Mouse (Mus musculus): ENCODE results near the gene Pcyt2. TPM values are rescaled to one million over a fixed set of nuclear protein-coding genes. Genes with fewer than 3 reads are reported as not detected.

Pcyt2 gene
- 159 TPM for polyA plus RNA-seq (2017; shearing (Covaris generic))

DNA sequence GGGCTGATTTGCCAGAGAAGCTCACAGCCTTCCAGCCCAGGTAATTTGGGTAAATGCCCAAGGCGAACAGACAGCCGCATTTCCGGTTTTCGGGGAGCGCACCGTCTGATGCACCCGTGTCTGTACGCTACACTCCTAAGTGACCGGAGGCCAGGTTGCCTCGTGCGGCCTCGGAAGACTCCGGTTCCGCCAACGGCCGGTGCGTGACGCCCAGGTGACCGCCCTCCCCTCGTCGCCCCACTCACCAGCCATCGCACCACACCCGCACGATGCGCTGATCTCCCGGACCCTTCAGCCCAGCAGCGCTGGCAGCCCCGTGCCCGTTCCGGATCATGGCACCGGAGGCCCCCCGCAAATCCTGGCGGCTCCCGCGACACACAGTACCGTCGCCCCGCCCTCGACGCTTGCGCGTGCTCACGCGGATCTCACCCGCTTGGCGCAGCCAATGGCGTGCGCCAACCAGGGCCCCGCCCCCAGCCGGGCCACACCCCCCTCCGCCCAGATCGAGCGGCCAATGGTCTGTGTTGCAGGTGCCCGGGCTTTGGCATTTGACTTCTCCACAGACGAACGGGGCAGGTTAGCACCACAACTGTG is at the start of gene Pcyt2:
Gene Pcyt2, minus strand, starts transcription at position 418 of the 594 bp plus-strand sequence.

DNA sequence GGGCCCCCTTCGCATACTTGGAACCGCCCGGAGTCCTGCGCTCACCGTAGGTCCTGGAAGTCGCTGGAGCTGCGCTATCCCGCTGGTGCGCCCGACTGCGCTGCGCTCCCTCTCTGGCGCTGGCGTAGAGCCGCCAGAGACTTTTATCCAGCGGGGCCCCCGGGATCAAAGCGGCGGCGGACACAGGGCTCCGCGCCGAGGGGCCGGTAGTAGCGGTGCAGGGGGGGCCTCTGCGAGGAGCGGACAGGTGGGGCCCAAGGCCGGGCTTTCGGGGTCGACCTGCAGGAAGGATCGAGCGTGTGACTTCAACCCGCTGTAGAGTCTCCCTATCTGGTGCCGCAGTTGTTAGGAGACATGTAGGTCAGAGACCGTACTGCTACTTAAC is 43.3 kb upstream of the Pcyt2 start, which contains the start of gene Notum:
Gene Notum, minus strand, starts transcription at position 100 of the 385 bp plus-strand sequence.

DNA sequence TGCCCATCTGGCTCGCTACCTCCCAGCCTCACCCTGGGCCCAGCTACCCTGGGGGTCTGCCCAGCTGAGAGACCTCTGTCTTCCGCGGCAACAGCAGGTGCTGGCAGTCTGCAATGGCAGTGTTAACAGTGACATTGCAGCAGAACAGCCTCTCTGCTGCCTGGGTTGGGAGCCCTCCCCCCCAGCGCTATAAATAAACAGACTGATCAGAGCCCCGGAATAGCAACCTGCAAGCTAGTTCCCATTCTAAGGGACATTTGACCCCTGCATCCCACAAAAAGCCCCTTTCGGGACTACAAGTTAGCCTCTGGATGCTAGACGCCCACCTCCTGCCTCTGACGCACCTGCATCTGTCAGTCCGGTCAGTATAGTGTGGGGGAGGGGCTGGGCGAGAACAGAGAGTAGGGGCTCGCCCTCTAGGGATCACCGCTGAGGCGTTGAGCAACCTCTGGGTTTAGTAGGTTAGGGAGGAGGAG is 30.3 kb upstream of the Pcyt2 start, which contains the start of gene Myadml2:
Gene Myadml2, minus strand, starts transcription at position 158 of the 476 bp plus-strand sequence.

DNA sequence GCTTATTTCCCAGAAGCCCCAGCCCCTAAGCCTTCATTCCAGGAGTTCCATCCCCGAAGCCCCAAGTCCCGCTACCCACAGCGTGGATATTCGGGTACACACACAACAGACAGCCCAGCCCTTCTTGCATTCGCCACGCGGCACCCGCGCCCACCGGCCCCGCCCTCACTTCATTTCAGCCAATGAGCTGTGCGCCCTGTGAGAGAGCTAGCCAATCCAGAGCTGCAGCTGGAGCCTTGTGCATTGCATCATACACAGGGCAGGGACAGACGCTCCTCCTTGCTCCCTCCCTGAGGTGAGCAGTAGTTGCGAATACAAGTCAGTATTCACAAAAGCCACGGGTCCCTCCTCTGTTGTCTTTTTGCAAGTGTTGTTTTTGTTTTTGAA is 25.9 kb upstream of the Pcyt2 start, which contains the start of gene Pycr1:
Gene Pycr1, minus strand, starts transcription at position 169 of the 387 bp plus-strand sequence.

DNA sequence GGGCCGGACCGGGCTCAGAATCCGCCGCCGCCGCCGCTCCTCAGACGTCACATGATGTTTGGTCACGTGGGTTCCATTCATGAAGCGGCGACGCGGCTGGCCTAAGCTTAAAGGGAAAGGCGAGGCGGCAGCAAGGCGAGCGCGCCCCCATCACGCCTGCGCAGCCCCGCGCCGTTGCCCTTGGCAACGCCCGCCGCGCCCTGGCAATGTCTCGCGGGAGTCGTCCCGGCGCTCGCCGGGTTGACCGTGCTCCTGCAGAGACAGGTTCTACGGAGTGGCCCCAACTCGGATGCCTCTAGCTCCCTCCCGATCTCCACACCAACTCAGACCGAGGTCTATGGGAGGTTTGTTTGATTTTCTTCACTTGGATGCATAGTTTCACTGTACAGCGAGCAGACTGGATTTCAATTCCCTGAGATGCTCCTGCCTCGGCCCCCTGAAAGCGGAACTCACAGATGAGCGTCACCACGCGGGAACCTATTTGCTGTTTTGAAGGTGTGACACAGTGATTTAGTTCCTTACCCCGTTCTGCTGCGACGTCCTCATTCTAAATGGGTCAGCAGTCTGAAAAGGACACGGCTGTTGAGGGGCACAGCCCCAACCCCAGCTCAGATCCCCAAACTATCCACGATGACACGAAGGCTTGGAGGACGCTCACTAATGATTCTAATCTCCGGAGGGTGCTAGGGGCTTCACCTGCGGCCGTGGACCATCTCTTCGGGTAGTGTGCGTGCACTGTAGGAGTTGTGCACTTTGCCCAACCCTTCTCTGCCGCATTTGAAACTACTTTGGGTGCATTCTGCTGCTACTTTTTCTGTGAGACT is 16.0 kb upstream of the Pcyt2 start, which contains the start of gene Mafg:
Gene Mafg, minus strand, starts transcription at position 81 of the 824 bp plus-strand sequence.

DNA sequence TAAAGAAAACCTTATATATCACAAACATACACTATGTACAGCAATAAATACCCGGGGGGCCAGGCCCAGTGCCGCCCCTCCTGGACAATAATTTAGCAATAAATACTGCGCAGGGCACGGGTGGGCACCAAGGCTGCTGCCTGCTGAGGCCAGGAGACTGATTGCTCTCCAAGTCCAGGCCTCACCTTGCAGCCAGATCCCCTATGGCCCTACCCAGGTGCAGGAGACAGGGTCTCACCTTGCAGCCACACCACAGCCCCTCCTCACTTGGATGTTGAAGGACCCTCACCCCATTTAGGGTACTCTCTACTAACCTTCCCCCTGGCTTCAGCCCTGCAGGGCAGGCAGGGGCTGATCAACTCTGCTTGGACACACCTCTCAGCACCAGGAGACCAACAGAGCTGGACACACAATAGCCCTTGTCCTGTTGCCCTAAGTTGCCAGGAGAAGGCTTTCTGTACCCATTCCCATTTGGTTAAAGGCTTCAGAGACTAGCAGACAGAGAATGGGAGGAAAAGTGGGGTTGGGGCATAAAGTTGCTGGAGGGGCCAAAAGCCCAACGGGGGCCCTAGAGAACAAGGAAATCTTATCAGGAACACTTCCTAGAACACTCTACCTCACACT is 7.5 kb upstream of the Pcyt2 start, which contains the start of gene Sirt7:
Gene Sirt7, minus strand, starts transcription at position 89 of the 624 bp plus-strand sequence.

DNA sequence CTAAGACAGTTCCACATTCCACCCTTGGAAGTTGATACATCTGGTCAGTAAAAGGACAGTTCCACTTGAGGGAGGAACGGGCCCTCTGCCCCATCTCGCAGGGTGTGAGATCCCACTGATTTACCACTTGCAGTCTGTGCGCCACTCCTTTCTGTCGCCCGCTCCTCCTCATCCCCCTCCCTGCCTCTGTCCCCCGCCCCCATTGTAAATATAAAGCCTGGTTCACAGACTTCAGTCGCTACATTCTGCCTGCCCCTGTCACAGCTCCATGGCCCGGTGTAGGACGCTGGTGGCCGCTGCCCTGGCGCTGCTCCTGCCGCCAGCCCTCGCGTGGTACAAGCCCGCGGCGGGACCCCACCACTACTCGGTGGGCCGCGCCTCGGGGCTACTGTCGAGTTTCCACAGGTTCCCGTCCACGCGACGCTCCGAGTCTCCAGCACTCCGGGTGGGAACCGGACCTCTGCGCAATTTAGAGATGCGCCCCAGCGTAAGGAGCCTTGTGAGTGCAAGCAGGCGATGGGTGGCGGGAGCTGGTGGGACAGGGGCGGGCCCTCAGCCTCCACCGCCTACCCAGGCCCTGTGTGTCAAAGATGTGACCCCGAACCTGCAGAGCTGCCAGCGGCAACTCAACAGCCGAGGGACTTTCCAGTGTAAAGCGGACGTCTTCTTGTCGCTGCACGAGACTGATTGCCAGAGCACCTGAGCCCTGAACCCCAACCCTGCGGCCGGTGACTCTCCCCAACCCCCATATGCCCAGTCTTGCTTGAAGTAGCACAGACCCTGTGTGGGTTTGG is 9.3 kb downstream of the Pcyt2 start, which contains the start of gene Npb:
Gene Npb, plus strand, starts transcription at position 237 of the 794 bp plus-strand sequence.

DNA sequence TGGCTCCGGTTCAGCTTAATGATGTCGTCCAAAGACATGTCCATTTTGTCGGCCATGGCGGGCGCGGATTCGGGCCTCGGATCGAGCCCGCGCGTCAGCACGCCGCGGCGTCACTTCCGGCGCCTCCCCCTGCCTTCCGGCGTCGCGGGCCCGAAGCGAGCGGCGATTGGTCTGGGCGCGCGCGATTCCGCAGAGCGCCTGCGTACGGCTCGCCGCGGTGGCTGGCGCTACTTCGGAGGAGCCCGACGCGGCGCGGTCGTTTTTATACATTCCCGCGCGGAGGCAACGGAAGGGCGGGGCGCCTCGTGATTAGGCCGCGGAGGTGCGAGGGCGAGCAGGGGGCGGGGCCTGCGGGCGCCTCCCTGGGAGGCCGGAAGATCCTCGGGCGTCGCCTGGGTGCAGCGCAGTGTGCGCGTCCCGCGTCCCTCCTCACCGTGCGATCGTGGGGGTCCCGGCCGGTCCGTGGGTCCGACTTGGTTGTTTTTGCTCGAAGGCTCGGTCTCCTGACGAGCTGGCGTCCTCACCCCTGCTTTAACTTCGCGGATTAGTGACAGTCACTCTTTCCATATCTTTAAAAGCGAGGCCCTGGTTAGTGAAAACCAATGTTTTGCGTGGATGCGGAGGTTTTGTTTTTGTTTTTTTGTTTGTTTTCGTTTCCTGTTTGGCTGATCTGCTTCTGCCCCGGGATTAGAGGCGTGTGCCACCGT is 19.3 kb downstream of the Pcyt2 start, which contains the start of the genes Alyref and Anapc11:
Gene Alyref, minus strand, starts transcription at position 83 of the 707 bp plus-strand sequence.
Gene Anapc11, plus strand, starts transcription at position 139 of the 707 bp plus-strand sequence.

DNA sequence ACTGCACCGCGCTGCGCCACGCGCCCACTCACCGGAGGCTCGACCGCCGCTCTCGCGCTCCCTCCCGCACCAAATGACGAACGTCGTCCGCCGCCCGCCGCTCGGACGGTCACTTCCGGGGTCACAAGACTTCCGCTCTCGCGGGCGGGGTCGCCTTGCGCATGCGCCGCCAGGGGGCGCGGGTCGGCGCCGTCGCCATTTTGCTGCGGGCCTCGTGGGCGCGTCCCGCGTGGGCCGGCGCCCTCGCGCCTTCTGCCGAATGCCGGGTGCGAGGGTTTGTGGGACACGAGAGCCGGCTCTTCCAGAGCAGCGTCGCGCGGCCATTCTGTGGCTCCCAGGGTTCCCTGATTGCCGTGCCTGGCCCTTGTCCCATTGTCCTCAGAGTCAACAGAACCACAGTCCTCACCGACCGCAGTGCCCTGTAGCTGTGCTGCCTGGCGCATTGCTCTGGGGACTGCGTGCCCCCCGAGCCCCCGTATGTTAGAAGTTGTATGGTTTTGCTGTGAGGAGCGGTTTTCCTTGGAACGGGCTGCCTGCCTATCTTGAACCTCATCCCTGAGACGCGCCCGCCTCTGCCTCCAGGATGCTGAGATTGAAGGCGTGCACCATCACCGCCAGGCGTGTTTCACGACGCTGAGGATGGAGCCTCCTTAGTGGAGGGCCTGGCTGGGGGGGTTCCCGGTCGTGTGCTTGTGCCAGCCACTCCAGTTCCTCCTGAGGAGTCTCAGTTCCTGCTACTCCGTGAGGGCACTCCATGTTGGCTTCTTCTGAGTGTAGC is 36.1 kb downstream of the Pcyt2 start, which contains the start of gene Arhgdia:
Gene Arhgdia, minus strand, starts transcription at position 135 of the 778 bp plus-strand sequence.

DNA sequence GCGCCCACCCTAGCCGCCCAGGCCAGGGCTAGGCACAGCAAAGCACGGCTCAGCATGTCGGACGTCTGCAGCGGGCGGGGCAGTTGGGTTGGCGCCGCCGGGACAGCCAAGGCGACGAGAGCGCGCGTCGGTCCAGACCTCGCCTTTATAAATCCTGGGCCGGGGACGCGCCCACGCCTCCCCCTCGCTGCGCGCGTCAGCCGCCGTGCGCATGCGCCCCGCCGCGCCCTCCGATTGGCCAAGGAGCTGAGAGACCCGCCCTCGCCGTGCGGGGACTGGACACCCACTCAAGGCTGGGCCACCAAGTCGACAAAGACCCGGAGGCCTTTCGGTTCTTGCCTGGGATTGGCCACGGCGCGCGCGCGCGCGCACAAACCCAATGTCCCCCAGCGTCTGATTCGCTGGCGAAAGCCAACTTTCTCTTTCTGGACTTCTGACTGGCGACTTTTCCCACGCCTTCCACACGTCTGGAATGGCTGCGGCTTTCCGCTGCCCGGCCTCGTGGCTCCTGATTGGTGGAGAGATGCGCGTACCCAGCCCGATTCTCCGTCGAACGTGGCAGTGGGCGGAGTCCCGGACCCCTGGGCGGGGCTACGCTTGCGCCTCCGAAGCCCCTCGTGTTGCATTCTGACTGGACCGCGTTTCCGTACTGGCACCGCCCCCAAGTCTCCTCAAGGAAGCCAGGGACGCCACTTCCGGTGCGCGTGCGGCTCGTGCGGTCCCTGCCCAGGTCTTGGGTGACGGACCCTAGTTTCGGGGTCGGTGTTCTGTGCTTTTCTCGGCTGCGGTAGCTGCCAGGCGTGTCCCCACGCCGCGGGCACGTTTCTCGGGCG is 44.8 kb downstream of the Pcyt2 start, which contains the start of gene P4hb:
Gene P4hb, minus strand, starts transcription at position 502 of the 833 bp plus-strand sequence.

Other genes starting within 250 kb of the Pcyt2 start
- 22.5 TPM for gene Faap100, start 239.2 kb downstream of the Pcyt2 start, polyA plus RNA-seq (2017; shearing (Covaris generic))
- 54.3 TPM for gene Nploc4, start 180.2 kb downstream of the Pcyt2 start, polyA plus RNA-seq (2017; shearing (Covaris generic))
- not detected for gene Tspan10, start 175.3 kb downstream of the Pcyt2 start, polyA plus RNA-seq (2017; shearing (Covaris generic))
- not detected for gene Pde6g, start 164.4 kb downstream of the Pcyt2 start, polyA plus RNA-seq (2017; shearing (Covaris generic))
- gene Oxld1, start 159.9 kb downstream of the Pcyt2 start, polyA plus RNA-seq (2017; shearing (Covaris generic)) = 2.0 TPM
- 19.8 TPM for gene Ccdc137, start 159.8 kb downstream of the Pcyt2 start, polyA plus RNA-seq (2017; shearing (Covaris generic))
- gene Arl16, start 150.3 kb downstream of the Pcyt2 start, polyA plus RNA-seq (2017; shearing (Covaris generic)) = 10.7 TPM
- 29.0 TPM for gene Mrpl12, start 133.3 kb downstream of the Pcyt2 start, polyA plus RNA-seq (2017; shearing (Covaris generic))
- gene Slc25a10, start 126.1 kb downstream of the Pcyt2 start, polyA plus RNA-seq (2017; shearing (Covaris generic)) = 9.9 TPM
- not detected for gene Gcgr, start 87.2 kb downstream of the Pcyt2 start, polyA plus RNA-seq (2017; shearing (Covaris generic))
- 63.3 TPM for gene Mcrip1, start 68.2 kb downstream of the Pcyt2 start, polyA plus RNA-seq (2017; shearing (Covaris generic))
- not detected for gene Ppp1r27, start 66.8 kb downstream of the Pcyt2 start, polyA plus RNA-seq (2017; shearing (Covaris generic))
- 187 TPM for gene P4hb, start 44.7 kb downstream of the Pcyt2 start, polyA plus RNA-seq (2017; shearing (Covaris generic))
- gene Arhgdia, start 36.3 kb downstream of the Pcyt2 start, polyA plus RNA-seq (2017; shearing (Covaris generic)) = 737 TPM
- 275 TPM for gene Alyref, start 19.6 kb downstream of the Pcyt2 start, polyA plus RNA-seq (2017; shearing (Covaris generic))
- 80.0 TPM for gene Anapc11, start 19.5 kb downstream of the Pcyt2 start, polyA plus RNA-seq (2017; shearing (Covaris generic))
- not detected for gene Npb, start 9.5 kb downstream of the Pcyt2 start, polyA plus RNA-seq (2017; shearing (Covaris generic))
- gene Sirt7, start 7.3 kb upstream of the Pcyt2 start, polyA plus RNA-seq (2017; shearing (Covaris generic)) = 158 TPM
- gene Mafg, start 15.7 kb upstream of the Pcyt2 start, polyA plus RNA-seq (2017; shearing (Covaris generic)) = 52.8 TPM
- gene Pycr1, start 25.8 kb upstream of the Pcyt2 start, polyA plus RNA-seq (2017; shearing (Covaris generic)) = 0.24 TPM
- gene Myadml2, start 30.2 kb upstream of the Pcyt2 start, polyA plus RNA-seq (2017; shearing (Covaris generic)) = not detected
- not detected for gene Notum, start 43.2 kb upstream of the Pcyt2 start, polyA plus RNA-seq (2017; shearing (Covaris generic))
- 103 TPM for gene Aspscr1, start 55.0 kb upstream of the Pcyt2 start, polyA plus RNA-seq (2017; shearing (Covaris generic))
- 87.8 TPM for gene Cenpx, start 95.8 kb upstream of the Pcyt2 start, polyA plus RNA-seq (2017; shearing (Covaris generic))
- 52.6 TPM for gene Lrrc45, start 96.0 kb upstream of the Pcyt2 start, polyA plus RNA-seq (2017; shearing (Covaris generic))
- gene Rac3, start 103.5 kb upstream of the Pcyt2 start, polyA plus RNA-seq (2017; shearing (Covaris generic)) = 0.70 TPM
- 11.1 TPM for gene Dcxr, start 109.3 kb upstream of the Pcyt2 start, polyA plus RNA-seq (2017; shearing (Covaris generic))
- gene Cbr2, start 114.2 kb upstream of the Pcyt2 start, polyA plus RNA-seq (2017; shearing (Covaris generic)) = not detected
- 15.1 TPM for gene Hmga1b, start 144.9 kb upstream of the Pcyt2 start, polyA plus RNA-seq (2017; shearing (Covaris generic))
- gene Rfng, start 166.3 kb upstream of the Pcyt2 start, polyA plus RNA-seq (2017; shearing (Covaris generic)) = 23.6 TPM
- 79.8 TPM for gene Gps1, start 166.3 kb upstream of the Pcyt2 start, polyA plus RNA-seq (2017; shearing (Covaris generic))
- 40.0 TPM for gene Dus1l, start 178.5 kb upstream of the Pcyt2 start, polyA plus RNA-seq (2017; shearing (Covaris generic))
- 50.6 TPM for gene Fasn, start 206.6 kb upstream of the Pcyt2 start, polyA plus RNA-seq (2017; shearing (Covaris generic))